Mouse (Mus musculus) spleen, postnatal 36 days (tissue): ENCODE measurements around the gene Elf2.
A peak's percentile ranks its signal among the peaks of the same experiment; 100 is the strongest.

Experiments used
- DNase-seq, 2 experiments: peaks; one replicate each; pipeline ENCODE4 v3.0.0; 2022; ENCODE audit warnings: low spot score in 2 of 2, mixed read lengths in 1 of 2

The Elf2 gene

DNA sequence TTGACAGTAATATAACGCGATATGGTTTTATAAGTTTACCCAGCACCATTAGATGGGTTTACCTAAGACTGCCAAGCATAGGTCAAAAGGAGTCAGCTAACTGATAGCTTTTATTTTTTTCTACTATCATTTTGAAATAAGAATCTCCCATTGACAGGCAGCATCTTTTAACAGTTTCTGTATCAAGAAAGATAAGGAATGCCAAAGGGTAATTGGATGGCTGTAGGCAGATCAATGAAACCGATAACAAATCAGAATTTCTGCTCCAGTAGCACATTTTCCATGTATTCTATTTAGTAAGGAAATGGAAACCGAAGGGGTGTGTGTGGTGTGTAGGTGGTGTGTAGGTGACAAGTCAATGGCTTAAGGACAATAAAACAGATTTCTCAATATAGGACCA, 62.0 kb downstream of the Elf2 start:
- no peak for DNase-seq

GRCm38 (mm10) chr3:51277201-51278150, 63.0 kb downstream of the Elf2 start:
- peak; percentile 85 to 86 for DNase-seq

GRCm38 (mm10) chr3:51276421-51277111, 63.9 kb downstream of the Elf2 start:
- peak; percentile 61 for DNase-seq

GRCm38 (mm10) chr3:51275956-51276398, 64.5 kb downstream of the Elf2 start:
- DNase-seq, result peak; percentile 100

DNA sequence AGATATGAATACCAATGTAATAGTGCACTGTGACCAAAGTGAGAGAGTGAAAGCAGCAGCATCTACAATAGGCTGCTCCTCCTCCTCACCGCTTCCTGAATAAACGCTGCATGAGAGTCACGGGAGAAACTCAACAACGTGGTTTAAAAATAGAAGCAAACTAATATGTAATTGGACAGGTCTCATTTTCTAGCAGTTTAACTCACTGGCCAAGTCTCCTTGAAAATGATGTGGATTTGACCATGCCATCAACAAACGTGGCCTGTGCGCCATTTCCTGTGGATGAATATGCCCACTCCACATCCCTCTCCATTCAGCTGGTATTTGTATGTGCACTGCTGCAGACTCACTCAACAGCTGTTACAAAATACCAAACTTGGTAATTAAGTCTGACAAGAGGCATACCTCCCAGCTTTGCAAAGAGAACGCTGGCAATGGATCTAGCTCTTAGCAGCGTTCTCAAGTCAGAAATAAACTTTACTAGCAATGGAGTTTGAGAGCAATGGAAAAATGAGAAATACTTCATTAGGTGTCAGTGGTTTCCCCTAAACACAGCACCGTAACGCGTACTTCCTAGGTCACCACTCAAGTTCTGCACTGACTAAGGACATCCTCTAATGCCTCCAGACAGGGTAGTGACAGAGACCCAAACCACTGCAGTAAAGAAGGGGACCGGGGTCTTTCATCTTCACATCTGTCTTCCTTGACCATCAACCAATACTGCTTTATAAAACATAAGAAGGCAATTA, 70.2 kb downstream of the Elf2 start:
- DNase-seq, result no peak

- no peak for DNase-seq
Observed at GRCm38 (mm10) chr3:51268434-51268833, 72.0 kb downstream of the Elf2 start.

GRCm38 (mm10) chr3:51262942-51263341, 77.5 kb downstream of the Elf2 start:
- no peak for DNase-seq

DNA sequence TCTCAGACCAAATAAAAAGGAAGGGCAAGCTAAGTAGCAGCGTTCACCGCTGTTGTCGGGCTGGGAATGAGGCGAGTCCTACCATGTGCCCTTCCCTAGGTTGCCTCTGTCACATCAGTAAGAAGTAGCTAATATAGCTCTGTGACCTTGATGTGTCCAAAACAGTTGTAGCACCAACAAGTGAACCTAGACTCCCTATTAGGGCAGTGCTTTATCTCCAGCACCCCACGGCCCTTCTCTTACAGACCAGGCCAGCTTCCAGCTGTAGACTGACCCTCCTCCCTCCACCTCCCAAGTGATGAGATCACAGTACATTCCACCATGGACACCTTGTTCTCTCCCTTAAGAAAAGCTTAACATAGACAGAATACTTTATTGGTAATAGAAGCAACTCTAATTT, 82.4 kb downstream of the Elf2 start:
- no peak for DNase-seq

DNA sequence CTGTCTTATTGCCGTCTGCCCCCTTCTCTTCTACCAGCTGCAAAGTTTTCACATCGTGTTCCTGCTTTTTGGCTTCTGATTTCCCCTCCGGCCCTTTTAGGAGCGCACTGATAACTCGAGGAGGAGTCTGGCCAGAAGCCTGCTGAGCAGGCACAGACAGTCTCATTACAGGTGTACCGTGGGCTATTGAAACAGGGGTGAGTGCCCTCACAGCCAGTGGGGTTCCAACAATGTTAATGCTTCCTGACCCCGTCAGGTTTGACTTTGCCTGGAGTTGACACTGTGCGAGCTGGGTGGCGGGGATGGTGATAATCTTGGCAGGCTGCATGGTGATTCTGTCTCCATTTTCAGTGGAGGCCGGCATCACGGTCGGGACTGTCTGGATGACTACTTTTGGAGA, 84.0 kb downstream of the Elf2 start:
- no peak for DNase-seq

- DNase-seq, result no peak
Observed at GRCm38 (mm10) chr3:51254784-51255183, 85.7 kb downstream of the Elf2 start.

DNA sequence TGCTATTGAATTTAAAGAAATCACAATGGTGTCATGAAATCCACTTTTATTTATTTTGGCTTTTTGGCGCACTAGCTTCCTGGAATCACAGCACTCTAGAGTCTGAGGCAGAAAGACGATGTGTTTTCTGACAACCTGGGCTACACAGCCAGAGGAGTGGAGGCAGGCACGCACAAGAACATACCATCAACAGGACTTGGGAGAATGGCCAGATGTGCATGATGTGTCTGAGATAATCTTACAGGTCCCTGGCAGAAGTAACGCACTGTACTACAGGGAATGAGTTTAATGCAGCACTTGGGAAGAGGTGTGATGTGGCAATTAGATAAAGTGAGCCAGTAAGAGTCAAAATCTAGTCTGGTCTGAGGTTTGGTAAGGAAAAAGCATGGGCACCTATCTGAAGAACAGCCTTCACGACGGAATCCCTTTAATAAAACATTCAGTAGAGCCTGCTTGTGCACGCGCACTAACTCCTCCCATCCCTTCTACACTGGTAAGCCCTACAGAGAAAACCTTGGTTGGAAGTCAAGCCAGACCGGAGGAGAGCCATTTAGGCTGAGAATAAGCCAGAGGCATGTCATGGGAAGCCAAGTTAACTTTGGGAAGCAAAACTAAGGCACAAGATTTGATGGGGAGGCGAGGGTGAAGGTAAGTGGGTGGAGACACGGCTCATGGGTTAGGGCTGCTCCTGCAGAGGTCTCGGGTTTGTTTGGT, 87.6 kb downstream of the Elf2 start:
- no peak for DNase-seq

DNA sequence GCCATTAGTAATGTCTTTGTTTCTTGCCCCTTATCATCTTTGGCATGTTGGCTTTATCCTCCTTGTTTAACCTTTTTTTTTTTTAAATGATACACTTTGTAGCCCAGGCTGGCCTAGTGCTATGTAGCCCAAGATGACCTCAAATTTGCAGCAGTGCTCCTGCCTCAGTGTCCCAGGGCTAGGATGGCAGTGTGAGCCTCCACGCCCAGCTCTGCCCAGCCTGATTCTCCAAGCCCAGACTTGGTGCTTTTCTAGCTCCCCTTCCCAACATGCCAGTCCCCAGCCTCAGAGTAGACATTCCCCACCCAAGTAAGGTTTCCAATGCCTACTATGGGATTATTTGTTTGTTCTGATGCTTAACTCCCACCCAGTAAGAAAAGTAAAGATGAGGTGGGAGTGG, 88.2 kb downstream of the Elf2 start:
- no peak for DNase-seq

DNA sequence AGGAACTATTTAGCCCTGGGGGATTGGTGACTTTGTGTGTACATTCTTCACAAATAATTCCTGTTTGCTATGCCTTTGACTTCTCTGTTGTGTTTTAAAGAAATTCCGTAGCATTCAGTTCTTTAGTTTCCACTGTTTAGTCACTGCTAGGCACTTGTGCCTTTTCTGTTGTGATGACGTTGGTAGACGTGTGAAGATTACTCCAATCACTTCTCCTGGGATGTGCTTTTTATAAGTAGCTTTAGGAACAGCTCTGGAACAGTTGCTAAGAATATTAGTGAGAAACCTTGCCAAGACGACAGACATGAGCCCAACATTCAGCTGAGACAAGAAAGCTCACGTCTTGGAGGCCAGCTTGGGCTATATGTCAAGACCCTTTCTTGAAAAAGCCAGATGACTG, 89.4 kb downstream of the Elf2 start:
- DNase-seq, result no peak

DNA sequence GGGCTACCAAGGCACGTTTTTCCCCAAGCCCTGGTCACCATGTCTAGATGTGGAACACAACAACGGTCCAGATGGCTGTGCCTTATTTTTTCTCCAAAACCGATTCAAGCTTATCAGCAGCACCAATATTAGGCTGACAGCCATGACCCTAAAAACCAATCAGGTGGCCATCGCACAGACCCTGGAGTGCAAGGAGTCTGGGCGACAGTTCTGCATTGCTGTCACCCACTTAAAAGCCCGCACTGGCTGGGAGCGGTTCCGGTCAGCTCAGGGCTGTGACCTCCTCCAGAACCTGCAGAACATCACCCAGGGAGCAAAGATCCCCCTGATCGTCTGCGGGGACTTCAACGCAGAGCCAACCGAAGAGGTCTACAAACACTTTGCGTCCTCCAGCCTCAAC, 90.6 kb downstream of the Elf2 start:
- no peak for DNase-seq

- no peak for DNase-seq
Observed at GRCm38 (mm10) chr3:51249460-51249859, 91.0 kb downstream of the Elf2 start.

GRCm38 (mm10) chr3:51248600-51248999, 91.9 kb downstream of the Elf2 start:
- DNase-seq, result no peak

DNA sequence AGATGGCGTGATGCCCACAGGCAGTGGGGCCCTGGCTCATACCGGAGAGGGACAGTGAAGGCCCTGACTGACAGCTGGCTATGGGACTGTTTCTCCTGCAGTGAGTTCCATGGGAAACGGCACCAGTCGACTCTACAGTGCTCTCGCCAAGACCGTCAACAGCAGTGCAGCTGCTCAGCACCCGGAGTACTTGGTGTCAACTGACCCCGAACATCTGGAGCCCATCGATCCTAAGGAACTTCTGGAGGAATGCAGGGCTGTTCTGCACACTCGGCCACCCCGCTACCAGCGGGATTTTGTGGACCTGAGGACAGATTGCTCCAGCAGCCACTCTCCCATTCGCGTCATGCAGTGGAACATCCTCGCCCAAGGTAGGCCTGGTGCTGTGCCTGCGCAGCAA, 92.8 kb downstream of the Elf2 start:
- no peak for DNase-seq

DNA sequence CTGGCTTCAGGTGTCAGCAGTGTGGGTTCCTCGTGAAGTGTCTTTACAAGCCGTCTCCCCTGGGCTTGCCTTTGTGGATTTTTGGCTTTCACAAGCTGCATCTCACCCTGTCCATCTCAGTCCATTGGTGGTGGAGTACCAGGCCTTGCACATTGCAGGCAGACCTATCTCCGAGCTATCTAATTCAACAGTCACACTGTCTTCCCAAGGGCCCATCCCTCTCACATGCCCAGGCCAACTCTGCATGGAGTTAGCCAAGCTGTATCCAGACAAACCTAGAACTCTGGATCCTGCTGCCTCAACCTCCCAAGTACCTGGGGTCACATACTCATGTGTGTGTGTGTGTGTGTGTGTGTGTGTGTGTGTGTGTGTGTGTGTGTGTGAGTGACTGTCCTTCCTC, 100.9 kb downstream of the Elf2 start:
- DNase-seq, result no peak

DNA sequence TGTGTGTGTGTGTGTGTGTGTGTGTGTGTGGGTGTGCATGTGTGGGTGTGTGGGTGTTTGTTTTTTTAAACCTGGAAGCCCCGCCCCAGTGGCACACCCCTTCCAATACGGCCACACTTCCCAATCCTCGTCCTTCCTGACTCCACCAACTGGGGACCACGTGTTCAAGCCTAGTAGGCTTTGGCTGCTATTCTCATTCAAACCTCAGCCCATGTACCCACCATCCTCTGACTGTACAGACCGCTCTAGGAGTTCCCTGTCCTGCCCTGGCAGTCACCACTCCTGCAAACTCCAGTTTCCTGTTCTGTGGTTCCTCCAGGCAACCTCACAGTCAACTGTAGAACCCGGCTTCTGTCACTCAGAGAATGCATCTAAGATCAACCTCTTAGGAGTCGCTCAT, 101.9 kb downstream of the Elf2 start:
- DNase-seq, result no peak

DNA sequence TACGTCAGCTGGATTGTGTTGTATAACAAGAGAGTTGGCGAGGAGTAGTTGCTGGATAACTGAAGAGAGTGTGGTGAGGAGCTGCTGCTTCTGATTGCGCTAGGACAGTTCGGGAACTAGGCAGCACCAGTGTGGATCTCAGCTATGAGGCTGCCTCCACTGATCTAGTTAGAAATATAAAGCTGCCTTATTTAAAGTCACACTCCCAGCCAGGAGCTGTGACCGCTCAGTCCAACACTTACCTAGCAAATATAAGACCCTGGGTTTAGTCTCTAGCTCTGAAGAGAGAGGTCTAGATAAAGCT, 105.8 kb downstream of the Elf2 start:
- no peak for DNase-seq

GRCm38 (mm10) chr3:51233918-51234751, 106.3 kb downstream of the Elf2 start:
- DNase-seq, result peak; percentile 74 to 80
